ENCODE assay signal across 28 mouse cellular contexts in the genomic region with DNA sequence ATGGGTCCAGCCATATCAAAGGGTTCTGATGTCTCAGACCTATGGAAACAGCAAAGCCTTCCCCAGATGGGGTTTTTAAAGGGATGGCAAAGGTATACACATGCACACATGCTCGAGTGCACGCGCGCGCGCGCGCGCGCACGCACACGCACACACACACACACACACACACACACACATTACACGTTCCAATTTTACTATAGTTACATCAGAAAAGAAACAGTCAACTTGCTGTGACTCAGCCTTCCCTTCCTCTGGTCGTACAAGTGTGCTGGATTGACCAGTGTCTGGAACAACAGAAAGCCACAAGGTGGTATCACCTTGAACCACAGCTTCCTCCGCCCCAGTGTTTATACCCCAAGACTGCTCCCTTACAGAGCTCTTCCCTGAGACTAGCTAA. TPM values are rescaled to one million over a fixed set of nuclear protein-coding genes. Genes with fewer than 3 reads are reported as not detected.
DNase-seq lines count a peak whose midpoint lies in the region; ATAC-seq and TF ChIP-seq lines count a peak whose summit lies in the region.
"Had no signal": no experiment of that assay in that cellular context is flagged by ENCODE, and none has a peak within 500 bp of the region (broad histone marks: within the 10 kb centered on the region; RNA-seq: fewer than 3 reads in every experiment).

No protein-coding gene starts in this region.

- H3K4me3 ChIP-seq in left cerebral cortex, adult 2 months = no peak overlapping the region
- no peak overlapping the region for H3K4me3 ChIP-seq in hindbrain, embryonic 14.5 days (replicated peaks; ENCODE audit: low read length)
- H3K4me3 ChIP-seq: embryonic facial prominence, embryonic 15.5 days; forebrain, embryonic 15.5 days; hindbrain, embryonic 15.5 days; intestine, embryonic 15.5 days; liver, embryonic 15.5 days; lung, embryonic 15.5 days had no signal

- peaks cover 11% of the 10 kb centered on the region for H3K4me1 ChIP-seq in hindbrain, embryonic 14.5 days (replicated peaks; ENCODE audit: control insufficient read depth, insufficient read depth, low read length)

- no peak overlapping the region for H3K4me2 ChIP-seq in hindbrain, embryonic 14.5 days (replicated peaks)
- H3K4me2 ChIP-seq: embryonic facial prominence, embryonic 15.5 days; forebrain, embryonic 15.5 days; hindbrain, embryonic 15.5 days; intestine, embryonic 15.5 days; liver, embryonic 15.5 days; lung, embryonic 15.5 days; midbrain, embryonic 11.5 days had no signal

- no peak for DNase-seq in left cerebral cortex, adult 2 months (ENCODE audit: extremely low spot score in 1 of 2, low spot score in 2 of 2)
- DNase-seq in left cerebral cortex, adult 11 months (ENCODE audit: low spot score) = no peak
- DNase-seq in T-cell, adult 2 months (ENCODE audit: low spot score) = peak; percentile 39
- peak; percentile 44 for DNase-seq in splenic B cell, adult 2 months (ENCODE audit: low read depth, low spot score)
- DNase-seq in urinary bladder, postnatal 36 days (ENCODE audit: low spot score in 2 of 2) = no peak
- no peak for DNase-seq in ovary, postnatal 10 days (ENCODE audit: low spot score)
- DNase-seq in hindbrain, embryonic 14.5 days (ENCODE audit: low spot score) = no peak
- DNase-seq: adrenal gland, adult 8-10 months; cerebellum, adult 18-20 months; cerebellum, postnatal 36 days; gastrocnemius, postnatal 36 days; kidney, adult 8-10 months; kidney, postnatal 10 days; lung, postnatal 36 days; retina, postnatal 1 day; spleen, adult 18-20 months; thymus, postnatal 25 days had no signal

- peak overlapping the region; percentile 52 for H3K27ac ChIP-seq in left cerebral cortex, adult 2 months
- no peak overlapping the region for H3K27ac ChIP-seq in hindbrain, embryonic 14.5 days
- H3K27ac ChIP-seq: embryonic facial prominence, embryonic 15.5 days; forebrain, embryonic 15.5 days; hindbrain, embryonic 15.5 days; intestine, embryonic 15.5 days; liver, embryonic 15.5 days; lung, embryonic 15.5 days had no signal

- H3K9ac ChIP-seq in hindbrain, embryonic 14.5 days = no peak overlapping the region
- H3K9ac ChIP-seq: embryonic facial prominence, embryonic 15.5 days; forebrain, embryonic 15.5 days; hindbrain, embryonic 15.5 days; intestine, embryonic 15.5 days; liver, embryonic 15.5 days; lung, embryonic 15.5 days had no signal

- 93% methylated on average over 15 of the region's 15 CpGs for WGBS in hindbrain, embryonic 14.5 days

- H3K9me3 ChIP-seq in hindbrain, embryonic 14.5 days (ENCODE audit: control insufficient read depth, low read length) = no peaks in the 10 kb centered on the region
- H3K9me3 ChIP-seq: embryonic facial prominence, embryonic 15.5 days; forebrain, embryonic 15.5 days; hindbrain, embryonic 15.5 days; intestine, embryonic 15.5 days; liver, embryonic 15.5 days; lung, embryonic 15.5 days had no signal

- intact Hi-C loops in left cerebral cortex, adult 2 months (cut with DNase I) = no loop called here

- peak; percentile 41; the same call in 1 of the 2 replicates for ATAC-seq in megakaryocyte, adult 5-6 weeks (ENCODE audit: poor library complexity, severe bottlenecking)
- ATAC-seq in hindbrain, embryonic 14.5 days (ENCODE audit: low FRiP score) = no peak
- ATAC-seq: forebrain, embryonic 15.5 days; intestine, embryonic 15.5 days; Patski had no signal

- TF ChIP-seq CTCF in left cerebral cortex, adult 2 months (IDR thresholded peaks at IDR 0.05) = no peak

- H3K27me3 ChIP-seq in splenic B cell, adult 2 months (ENCODE audit: control insufficient read depth, insufficient read depth, low read length, poor library complexity, severe bottlenecking) = no peaks in the 10 kb centered on the region
- no peaks in the 10 kb centered on the region for H3K27me3 ChIP-seq in hindbrain, embryonic 14.5 days (ENCODE audit: control insufficient read depth, insufficient read depth, low read length)
- H3K27me3 ChIP-seq: embryonic facial prominence, embryonic 15.5 days; forebrain, embryonic 15.5 days; hindbrain, embryonic 15.5 days; intestine, embryonic 15.5 days; lung, embryonic 15.5 days; Patski had no signal

- no peaks in the 10 kb centered on the region; the same call in 1 of the 2 replicates for H3K36me3 ChIP-seq in splenic B cell, adult 2 months (ENCODE audit: control insufficient read depth, insufficient read depth, low read length, poor library complexity, severe bottlenecking)
- 0 out of 2 replicates have a peak, but pooled peaks cover under 1% of the 10 kb centered on the region for H3K36me3 ChIP-seq in hindbrain, embryonic 14.5 days (replicated peaks; ENCODE audit: control insufficient read depth, insufficient read depth)
- H3K36me3 ChIP-seq: embryonic facial prominence, embryonic 15.5 days; forebrain, embryonic 15.5 days; intestine, embryonic 15.5 days; liver, embryonic 15.5 days; lung, embryonic 15.5 days had no signal

RNA-seq across cellular contexts. Expression of a gene that starts 2.8 kb away (rescaled TPM):
- 100 to 1,000 TPM; 106 to 108 TPM for total RNA-seq in left cerebral cortex, adult 2 months (2021)
- total RNA-seq in megakaryocyte, adult 5-6 weeks (2015) = 53.0 and 66.9 TPM in 2 replicates
- total RNA-seq in megakaryocyte, adult 5-6 weeks (2017) = 66.9 and 70.8 TPM in 2 replicates
- 110 TPM in 2 replicates for polyA plus RNA-seq in hindbrain, embryonic 14.5 days (2014; fragmentation: Nextera tagmentation; extraction: Ambion mirVana)

RNA-seq across cellular contexts. Expression of a gene that starts 49.9 kb away (rescaled TPM):
- total RNA-seq in left cerebral cortex, adult 2 months (2021) = 1 to 10 TPM; 3.3 to 4.7 TPM
- not detected in 2 replicates for total RNA-seq in megakaryocyte, adult 5-6 weeks (2015)
- total RNA-seq in megakaryocyte, adult 5-6 weeks (2017) = not detected in 2 replicates
- 13.5 and 13.7 TPM in 2 replicates for polyA plus RNA-seq in hindbrain, embryonic 14.5 days (2014; fragmentation: Nextera tagmentation; extraction: Ambion mirVana)
- total RNA-seq: gastrocnemius, postnatal 36 days; heart, adult 8-10 months; heart, postnatal 25 days had no signal

Comparison
In these comparisons a context has a peak if more than half of its experiments do, and no peak if none do; other contexts are left out.
1. DNase-seq: peak in T-cell, adult 2 months (single experiment) and splenic B cell, adult 2 months (single experiment); none in left cerebral cortex, adult 2 months (0 of 2), left cerebral cortex, adult 11 months (single experiment), urinary bladder, postnatal 36 days (0 of 2), ovary, postnatal 10 days (single experiment) and hindbrain, embryonic 14.5 days (single experiment).
2. RNA of a gene that starts 49.9 kb away (total RNA-seq): 3.3 to 4.7 TPM in left cerebral cortex, adult 2 months; not detected in megakaryocyte, adult 5-6 weeks; every median in the first group is over 4 times any median in the second.